28 mouse cellular contexts compared by ENCODE assay signal in genomic region chr19:6664311-6664952, GRCm38 (mm10).
A peak's percentile ranks its signal among the peaks of the same experiment; 100 is the strongest.
DNase-seq lines count a peak whose midpoint lies in the region; ATAC-seq and TF ChIP-seq lines count a peak whose summit lies in the region.
"Had no signal": no experiment of that assay in that cellular context is flagged by ENCODE, and none has a peak within 500 bp of the region (broad histone marks: within the 10 kb centered on the region; RNA-seq: fewer than 3 reads in every experiment).

No protein-coding gene starts in this region.

- peak; percentile 69 for ATAC-seq in granulocyte monocyte progenitor cell, adult 5-6 weeks (replicated peaks; ENCODE audit: poor library complexity, severe bottlenecking)

- no peaks in the 10 kb centered on the region for H3K27me3 ChIP-seq in CH12.LX (replicated peaks)
- H3K27me3 ChIP-seq: forebrain, embryonic 12.5 days; liver, embryonic 13.5 days; lung, embryonic 15.5 days had no signal

- in situ Hi-C loops in CH12.LX (cut with MboI; ENCODE audit: low pct_ligation_motif_present, low pct_unique_long_range_greater_than_20kb, low sequenced_read_pairs) = no loop called here

- H3K27ac ChIP-seq in CH12.LX (ENCODE audit: insufficient read depth, low read depth) = no peak overlapping the region
- H3K27ac ChIP-seq: embryonic facial prominence, embryonic 10.5 days; embryonic facial prominence, embryonic 15.5 days; forebrain, embryonic 12.5 days; hindbrain, embryonic 10.5 days; kidney, embryonic 15.5 days; liver, embryonic 13.5 days; lung, embryonic 15.5 days; stomach, postnatal 0 days had no signal

- no peak for TF ChIP-seq POLR2A in CH12.LX (IDR thresholded peaks at IDR 0.05; ENCODE audit: low read depth, low read length)

- TF ChIP-seq CTCF in CH12.LX (conservative IDR thresholded peaks at IDR 0.05 in 1 of 2, IDR thresholded peaks at IDR 0.05 in 1 of 2; ENCODE audit: low read depth in 2 of 2, low read length in 2 of 2) = no peak

- H3K4me1 ChIP-seq in CH12.LX (ENCODE audit: control insufficient read depth in 1 of 2, insufficient read depth in 2 of 2) = peaks cover 19 to 70% of the 10 kb centered on the region in 2 experiments
- H3K4me1 ChIP-seq: kidney, embryonic 15.5 days; lung, embryonic 15.5 days had no signal

- peak; percentile 62 for TF ChIP-seq EP300 in CH12.LX (IDR thresholded peaks at IDR 0.05; ENCODE audit: low read length)

- no peak overlapping the region for H3K4me3 ChIP-seq in CH12.LX (replicated peaks in 1 of 3; ENCODE audit: low read depth in 2 of 3, low read length in 2 of 3, poor library complexity in 1 of 3)
- H3K4me3 ChIP-seq: embryonic facial prominence, embryonic 10.5 days; embryonic facial prominence, embryonic 15.5 days; forebrain, embryonic 12.5 days; hindbrain, embryonic 10.5 days; kidney, embryonic 15.5 days; liver, embryonic 13.5 days; lung, embryonic 15.5 days had no signal

- DNase-seq in lung, postnatal 25 days (ENCODE audit: low spot score) = peak; percentile 16
- DNase-seq in lung, postnatal 4 days = no peak
- DNase-seq in CH12.LX (ENCODE audit: extremely low read depth) = peak; percentile 55
- peak; percentile 54 for DNase-seq in spleen, postnatal 36 days (ENCODE audit: low spot score in 2 of 2)
- no peak for DNase-seq in ovary, postnatal 14 days (ENCODE audit: low spot score)
- no peak for DNase-seq in neural tube, embryonic 10.5 days (ENCODE audit: extremely low spot score, low spot score)
- DNase-seq: adrenal gland, postnatal 14 days; cerebellum, adult 11-12 months; cerebellum, postnatal 10 days; gastrocnemius, postnatal 10 days; heart, postnatal 14 days; kidney, adult 18-20 months; kidney, postnatal 36 days; layer of hippocampus, postnatal 36 days; left cerebral cortex, postnatal 4 days; liver, embryonic 13.5 days; right cerebral cortex, postnatal 4 days; thymus, adult 18-20 months; thymus, postnatal 36 days had no signal

- dilution Hi-C loops in CH12.LX (cut with MboI; ENCODE audit: extremely low pct_ligation_motif_present, extremely low pct_unique_long_range_greater_than_20kb, low sequenced_read_pairs) = no loop called here

- H3K9ac ChIP-seq in CH12.LX (ENCODE audit: insufficient read depth, low read depth) = no peak overlapping the region
- H3K9ac ChIP-seq: embryonic facial prominence, embryonic 15.5 days; forebrain, embryonic 12.5 days; kidney, embryonic 15.5 days; liver, embryonic 13.5 days; lung, embryonic 15.5 days had no signal

- H3K36me3 ChIP-seq in CH12.LX (replicated peaks in 1 of 2; ENCODE audit: control insufficient read depth in 1 of 2, insufficient read depth in 1 of 2, low read length in 1 of 2) = no peaks in the 10 kb centered on the region
- H3K36me3 ChIP-seq: embryonic facial prominence, embryonic 10.5 days; embryonic facial prominence, embryonic 15.5 days; forebrain, embryonic 12.5 days; hindbrain, embryonic 10.5 days; kidney, embryonic 15.5 days; liver, embryonic 13.5 days; lung, embryonic 15.5 days had no signal

- H3K79me2 ChIP-seq in CH12.LX (replicated peaks; ENCODE audit: control insufficient read depth, extremely low read depth, insufficient read depth, poor library complexity, severe bottlenecking) = no peaks in the 10 kb centered on the region

- H3K9me3 ChIP-seq in CH12.LX (replicated peaks; ENCODE audit: low read length) = no peaks in the 10 kb centered on the region
- H3K9me3 ChIP-seq: embryonic facial prominence, embryonic 10.5 days; embryonic facial prominence, embryonic 15.5 days; forebrain, embryonic 12.5 days; hindbrain, embryonic 10.5 days; kidney, embryonic 15.5 days; liver, embryonic 13.5 days; lung, embryonic 15.5 days had no signal

- H3K4me2 ChIP-seq in CH12.LX (ENCODE audit: insufficient read depth, low read depth, poor library complexity, severe bottlenecking) = no peak overlapping the region
- H3K4me2 ChIP-seq: embryonic facial prominence, embryonic 15.5 days; forebrain, embryonic 12.5 days; kidney, embryonic 15.5 days; liver, embryonic 13.5 days; lung, embryonic 15.5 days; midbrain, embryonic 11.5 days had no signal

- no peak for TF ChIP-seq RAD21 in CH12.LX (IDR thresholded peaks at IDR 0.05; ENCODE audit: low read depth, low read length)

TF ChIP-seq in CH12.LX, 34 proteins besides CTCF, POLR2A, EP300 and RAD21:
- TF ChIP-seq ETS1 (conservative IDR thresholded peaks at IDR 0.05; ENCODE audit: low read depth, low read length) = no peak
- TF ChIP-seq TBP (conservative IDR thresholded peaks at IDR 0.05; ENCODE audit: low read depth, low read length) = no peak
- no peak for TF ChIP-seq PAX5 (IDR thresholded peaks at IDR 0.05; ENCODE audit: low read length)
- no peak for TF ChIP-seq JUND (conservative IDR thresholded peaks at IDR 0.05; ENCODE audit: low read depth, low read length)
- no peak for TF ChIP-seq RCOR1 (conservative IDR thresholded peaks at IDR 0.05; ENCODE audit: low read depth, low read length)
- TF ChIP-seq IRF4 (IDR thresholded peaks at IDR 0.05; ENCODE audit: low read depth, low read length) = 0 out of 2 replicates have a peak, but pooled peaks have one; percentile 15
- 0 out of 2 replicates have a peak, but pooled peaks have one; percentile 54 for TF ChIP-seq CHD1 (IDR thresholded peaks at IDR 0.05; ENCODE audit: low read depth, low read length)
- TF ChIP-seq TCF12 (IDR thresholded peaks at IDR 0.05; ENCODE audit: low read depth, low read length) = no peak
- TF ChIP-seq MAX (IDR thresholded peaks at IDR 0.05; ENCODE audit: low read length) = no peak
- TF ChIP-seq CHD2 (IDR thresholded peaks at IDR 0.05; ENCODE audit: low read length) = no peak
TF ChIP-seq in CH12.LX: peak in this region for 2.

Comparison
In these comparisons a context has a peak if more than half of its experiments do, and no peak if none do; other contexts are left out.
1. DNase-seq: peak in lung, postnatal 25 days (single experiment), CH12.LX (single experiment) and spleen, postnatal 36 days (2 of 2); none in lung, postnatal 4 days (0 of 2), ovary, postnatal 14 days (single experiment) and neural tube, embryonic 10.5 days (single experiment).